Mouse (Mus musculus) liver, embryonic 14.5 days (tissue): ENCODE measurements at regions not wholly inside any gene's neighbourhood (a gene's known extent, or its start where the extent isn't known, plus 50 kb on each side); places are given as distances from the start of the nearest gene placed in this dataset.

Source experiments
- CTCF ChIP-seq: IDR thresholded peaks from 2 replicates; pipeline ENCODE4 v1.5.1; 2016; ENCODE audit warnings: antibody characterized with exemption, low read depth, control low read depth
- EP300 ChIP-seq: IDR thresholded peaks from 2 replicates; pipeline ENCODE4 v1.6.1; 2016; ENCODE audit warnings: antibody characterized with exemption, low read depth

- no peak for TF ChIP-seq CTCF
- no peak for TF ChIP-seq EP300
Measured at GRCm38 (mm10) chr4:54224572-54224971, 398.7 kb downstream of the Tmem38b start.
